Mouse (Mus musculus): Measurements from ENCODE around the gene Arl5c. TPM values are rescaled to one million over a fixed set of nuclear protein-coding genes. Genes with fewer than 3 reads are reported as not detected.

Gene Arl5c
- total and polyA plus RNA-seq, 2 experiments = 0.37 to 0.55 TPM

DNA sequence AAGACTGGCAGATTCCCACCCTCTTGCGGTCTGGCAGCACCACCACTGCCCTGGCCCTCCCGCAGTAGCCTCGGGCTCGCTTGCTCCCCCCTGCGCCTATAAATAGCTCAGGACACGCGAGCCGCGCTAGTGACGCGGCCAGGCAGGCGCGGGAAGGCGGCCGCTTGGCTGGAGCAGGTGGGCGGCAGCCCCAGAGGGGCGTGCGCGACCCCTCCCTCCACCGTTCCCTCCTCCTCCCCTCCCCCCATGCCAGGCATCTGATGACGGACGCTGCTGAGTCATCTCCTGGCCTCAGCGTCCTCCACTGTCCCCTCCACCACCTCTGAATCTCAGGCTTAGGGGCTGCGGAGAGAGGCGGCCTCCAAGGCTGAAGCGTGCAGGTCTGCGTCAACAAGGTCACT is 40.0 kb upstream of the Arl5c start:
- no peak overlapping the region for H3K4me3 ChIP-seq (ENCODE audit: insufficient read depth, low read depth, low read length)
- peaks cover 2% of the 10 kb centered on the region for H3K36me3 ChIP-seq (ENCODE audit: control insufficient read depth, insufficient read depth, low read length)
- peaks cover 5% of the 10 kb centered on the region; the same call in 1 of the 2 replicates for H3K27me3 ChIP-seq (ENCODE audit: control insufficient read depth, insufficient read depth, low read length)
- H3K9ac ChIP-seq (ENCODE audit: low read depth, low read length) = no peak overlapping the region; the same call in 1 of the 2 replicates
- H3K79me2 ChIP-seq (ENCODE audit: control insufficient read depth, insufficient read depth, low read length) = no peaks in the 10 kb centered on the region
- TF ChIP-seq CTCF (IDR thresholded peaks at IDR 0.05; ENCODE audit: low read depth, low read length) = no peak
- no peak for TF ChIP-seq POLR2A (IDR thresholded peaks at IDR 0.05; ENCODE audit: extremely low read depth, insufficient read depth, low read length)
- 6% methylated on average over 25 of the region's 27 CpGs for WGBS
- no peak overlapping the region for H3K27ac ChIP-seq (replicated peaks; ENCODE audit: insufficient read depth, low read depth, low read length)
- no peak for DNase-seq (ENCODE audit: extremely low read depth, low read depth, low spot score)
- peaks cover 3% of the 10 kb centered on the region for H3K4me1 ChIP-seq (ENCODE audit: control insufficient read depth, insufficient read depth, low read length)

DNA sequence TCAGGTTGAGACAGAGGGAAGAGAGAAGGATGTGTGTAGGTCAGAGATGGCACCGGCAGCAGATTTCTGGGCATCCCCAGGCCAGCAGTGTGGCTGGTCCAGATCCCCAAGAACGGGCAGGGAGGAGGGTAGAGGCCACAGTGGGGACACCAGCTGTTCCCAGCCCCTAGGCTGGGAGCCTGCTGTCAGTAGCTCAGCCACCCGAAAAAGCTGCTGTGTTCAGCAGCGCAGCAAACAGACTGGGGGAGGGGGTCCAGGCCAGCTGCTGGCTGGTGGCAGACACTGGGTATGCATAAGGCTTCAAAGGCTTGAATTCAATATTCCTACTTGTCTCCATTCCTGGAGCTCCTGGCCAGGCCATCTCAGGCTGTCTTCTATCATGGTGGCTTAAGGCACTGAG is 38.9 kb upstream of the Arl5c start:
- TF ChIP-seq CTCF (IDR thresholded peaks at IDR 0.05; ENCODE audit: low read depth, low read length) (no peak), POLR2A (IDR thresholded peaks at IDR 0.05; ENCODE audit: extremely low read depth, insufficient read depth, low read length) (no peak)
- 74% methylated on average over 4 of the region's 4 CpGs for WGBS
- Histone ChIP-seq H3K4me1 (ENCODE audit: control insufficient read depth, insufficient read depth, low read length) (peaks cover 3% of the 10 kb centered on the region), H3K36me3 (ENCODE audit: control insufficient read depth, insufficient read depth, low read length) (peaks cover 11% of the 10 kb centered on the region), H3K9ac (ENCODE audit: low read depth, low read length) (no peak overlapping the region), H3K27me3 (ENCODE audit: control insufficient read depth, insufficient read depth, low read length) (peaks cover 5% of the 10 kb centered on the region; the same call in 1 of the 2 replicates), H3K27ac (replicated peaks; ENCODE audit: insufficient read depth, low read depth, low read length) (no peak overlapping the region), H3K4me3 (ENCODE audit: insufficient read depth, low read depth, low read length) (no peak overlapping the region), H3K79me2 (ENCODE audit: control insufficient read depth, insufficient read depth, low read length) (no peaks in the 10 kb centered on the region)
- no peak for DNase-seq (ENCODE audit: extremely low read depth, low read depth, low spot score)

DNA sequence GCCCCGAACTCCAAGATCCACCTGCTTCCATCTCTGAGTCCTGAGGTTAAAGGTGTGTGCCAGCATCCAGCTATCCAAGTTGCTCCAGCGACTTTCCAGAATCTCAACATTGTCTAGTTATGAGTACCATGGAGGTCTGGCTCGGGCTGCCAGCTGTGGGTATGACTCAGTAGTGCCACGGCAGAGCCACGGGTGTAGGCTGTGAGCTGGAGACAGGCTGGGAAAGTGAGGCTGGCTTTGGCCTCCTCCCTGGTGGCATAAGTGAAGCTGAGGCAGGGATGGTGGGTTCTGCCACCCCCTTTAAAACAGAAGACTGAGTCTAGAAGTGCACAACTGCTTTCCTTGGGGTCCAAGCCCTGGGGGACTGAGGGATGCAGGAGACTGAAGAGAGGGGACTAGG is 38.1 kb upstream of the Arl5c start:
- Histone ChIP-seq H3K27ac (replicated peaks; ENCODE audit: insufficient read depth, low read depth, low read length) (no peak overlapping the region), H3K36me3 (ENCODE audit: control insufficient read depth, insufficient read depth, low read length) (peaks cover 16% of the 10 kb centered on the region), H3K27me3 (ENCODE audit: control insufficient read depth, insufficient read depth, low read length) (peaks cover 5% of the 10 kb centered on the region; the same call in 1 of the 2 replicates), H3K4me3 (ENCODE audit: insufficient read depth, low read depth, low read length) (no peak overlapping the region), H3K4me1 (ENCODE audit: control insufficient read depth, insufficient read depth, low read length) (peaks cover 3% of the 10 kb centered on the region), H3K79me2 (ENCODE audit: control insufficient read depth, insufficient read depth, low read length) (no peaks in the 10 kb centered on the region), H3K9ac (ENCODE audit: low read depth, low read length) (no peak overlapping the region)
- DNase-seq (ENCODE audit: extremely low read depth, low read depth, low spot score) = no peak
- WGBS = 83% methylated on average over 5 of the region's 5 CpGs
- TF ChIP-seq CTCF (IDR thresholded peaks at IDR 0.05; ENCODE audit: low read depth, low read length) = no peak
- TF ChIP-seq POLR2A (IDR thresholded peaks at IDR 0.05; ENCODE audit: extremely low read depth, insufficient read depth, low read length) = no peak

DNA sequence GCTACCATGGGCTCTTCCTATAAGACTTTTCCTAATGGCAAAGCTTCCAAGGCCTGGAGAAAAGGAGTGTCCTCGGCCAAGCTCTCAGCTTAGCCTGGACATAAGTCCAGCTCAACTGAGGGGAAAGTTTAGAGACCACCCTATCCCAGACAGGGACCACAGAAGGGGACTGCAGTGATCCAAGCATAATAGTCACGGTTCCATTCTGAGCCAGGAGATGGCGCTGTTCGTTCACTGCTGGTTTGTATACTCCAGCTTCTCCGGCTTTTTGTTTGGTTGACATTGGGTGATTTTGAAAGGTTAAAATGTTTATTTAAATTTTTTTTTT is 35.4 kb upstream of the Arl5c start:
- TF ChIP-seq POLR2A (IDR thresholded peaks at IDR 0.05; ENCODE audit: extremely low read depth, insufficient read depth, low read length) = no peak
- peak; percentile 73 for TF ChIP-seq CTCF (IDR thresholded peaks at IDR 0.05; ENCODE audit: low read depth, low read length)
- 9% methylated on average over 5 of the region's 5 CpGs for WGBS
- peaks cover 3% of the 10 kb centered on the region for H3K4me1 ChIP-seq (ENCODE audit: control insufficient read depth, insufficient read depth, low read length)
- peaks cover 7% of the 10 kb centered on the region for H3K79me2 ChIP-seq (ENCODE audit: control insufficient read depth, insufficient read depth, low read length)
- DNase-seq (ENCODE audit: extremely low read depth, low read depth, low spot score) = peak; percentile 46
- H3K9ac ChIP-seq (ENCODE audit: low read depth, low read length) = no peak overlapping the region
- peaks cover 5% of the 10 kb centered on the region; the same call in 1 of the 2 replicates for H3K27me3 ChIP-seq (ENCODE audit: control insufficient read depth, insufficient read depth, low read length)
- H3K4me3 ChIP-seq (ENCODE audit: insufficient read depth, low read depth, low read length) = no peak overlapping the region
- H3K27ac ChIP-seq (replicated peaks; ENCODE audit: insufficient read depth, low read depth, low read length) = no peak overlapping the region
- peaks cover 25% of the 10 kb centered on the region for H3K36me3 ChIP-seq (ENCODE audit: control insufficient read depth, insufficient read depth, low read length)

DNA sequence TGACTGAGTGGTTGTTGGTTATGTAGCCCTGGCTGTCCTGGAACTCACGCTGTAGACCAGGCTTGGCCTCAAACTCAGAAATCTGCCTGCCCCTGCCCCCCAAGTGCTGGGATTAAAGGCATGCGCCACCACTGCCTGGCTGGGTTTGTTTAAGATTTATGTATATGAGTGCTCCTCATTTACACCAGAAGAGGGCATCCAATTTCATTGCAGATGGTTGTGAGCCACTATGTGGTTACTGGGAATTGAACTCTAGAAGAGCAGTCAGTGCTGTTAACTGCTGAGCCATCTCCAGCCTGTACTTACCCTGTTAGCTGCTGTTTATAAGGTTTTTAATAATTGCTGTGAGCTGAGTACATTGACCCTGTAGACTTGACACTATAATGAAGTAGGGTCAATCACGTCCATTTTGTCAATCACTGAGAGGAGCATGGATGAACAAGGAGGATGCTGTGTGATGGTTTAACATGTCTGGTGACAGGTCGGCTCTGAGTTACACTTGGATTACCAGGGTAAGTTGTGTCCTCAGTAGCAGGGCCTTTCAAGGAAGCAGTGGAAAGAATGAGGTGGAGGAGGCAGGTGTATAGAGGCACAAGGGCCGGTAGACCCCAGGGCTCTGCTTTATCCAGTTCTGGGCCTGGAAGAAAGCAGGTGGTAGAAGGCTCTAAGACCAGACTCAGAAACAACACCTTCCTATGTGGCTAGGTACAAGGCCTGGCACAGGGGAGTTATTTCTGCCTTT is 34.9 kb upstream of the Arl5c start:
- TF ChIP-seq POLR2A (IDR thresholded peaks at IDR 0.05; ENCODE audit: extremely low read depth, insufficient read depth, low read length) (no peak), CTCF (IDR thresholded peaks at IDR 0.05; ENCODE audit: low read depth, low read length) (no peak)

DNA sequence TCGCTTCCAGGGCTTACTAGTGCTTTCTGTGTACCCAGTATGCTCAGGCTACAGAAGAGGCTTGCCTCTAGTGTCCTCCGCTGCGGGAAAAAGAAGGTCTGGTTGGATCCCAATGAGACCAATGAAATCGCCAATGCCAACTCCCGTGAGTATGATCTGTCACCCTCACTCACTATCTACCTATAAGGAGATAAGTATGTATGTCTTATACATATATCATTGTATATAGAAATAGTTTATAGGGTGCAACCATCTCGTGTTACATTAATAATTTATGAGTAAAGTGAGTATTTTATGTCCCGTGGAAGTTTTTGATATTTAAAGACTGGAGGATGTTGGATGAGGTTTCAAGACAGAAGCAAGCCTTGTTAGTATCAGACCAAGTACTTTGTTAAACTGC is 31.8 kb upstream of the Arl5c start:
- Histone ChIP-seq H3K4me3 (ENCODE audit: insufficient read depth, low read depth, low read length) (peak overlapping the region; percentile 99), H3K27ac (replicated peaks; ENCODE audit: insufficient read depth, low read depth, low read length) (no peak overlapping the region), H3K4me1 (ENCODE audit: control insufficient read depth, insufficient read depth, low read length) (peaks cover 3% of the 10 kb centered on the region), H3K36me3 (ENCODE audit: control insufficient read depth, insufficient read depth, low read length) (peaks cover 25% of the 10 kb centered on the region), H3K9ac (ENCODE audit: low read depth, low read length) (peak overlapping the region; percentile 94), H3K79me2 (ENCODE audit: control insufficient read depth, insufficient read depth, low read length) (peaks cover 7% of the 10 kb centered on the region), H3K27me3 (ENCODE audit: control insufficient read depth, insufficient read depth, low read length) (no peaks in the 10 kb centered on the region)
- TF ChIP-seq CTCF (IDR thresholded peaks at IDR 0.05; ENCODE audit: low read depth, low read length) (no peak), POLR2A (IDR thresholded peaks at IDR 0.05; ENCODE audit: extremely low read depth, insufficient read depth, low read length) (no peak)
- 12% methylated on average over 7 of the region's 7 CpGs for WGBS
- no peak for DNase-seq (ENCODE audit: extremely low read depth, low read depth, low spot score)

More for the DNA sequence above, 34.9 kb upstream of the Arl5c start:
- peaks cover 2% of the 10 kb centered on the region; the same call in 1 of the 2 replicates for H3K27me3 ChIP-seq (ENCODE audit: control insufficient read depth, insufficient read depth, low read length)
- 71% methylated on average over 5 of the region's 5 CpGs for WGBS
- H3K79me2 ChIP-seq (ENCODE audit: control insufficient read depth, insufficient read depth, low read length) = peaks cover 7% of the 10 kb centered on the region
- H3K4me3 ChIP-seq (ENCODE audit: insufficient read depth, low read depth, low read length) = no peak overlapping the region
- H3K27ac ChIP-seq (replicated peaks; ENCODE audit: insufficient read depth, low read depth, low read length) = no peak overlapping the region
- DNase-seq (ENCODE audit: extremely low read depth, low read depth, low spot score) = no peak
- peaks cover 3% of the 10 kb centered on the region for H3K4me1 ChIP-seq (ENCODE audit: control insufficient read depth, insufficient read depth, low read length)
- no peak overlapping the region for H3K9ac ChIP-seq (ENCODE audit: low read depth, low read length)
- H3K36me3 ChIP-seq (ENCODE audit: control insufficient read depth, insufficient read depth, low read length) = peaks cover 25% of the 10 kb centered on the region
